Mouse (Mus musculus): ENCODE data around the gene Lamtor1.

DNA sequence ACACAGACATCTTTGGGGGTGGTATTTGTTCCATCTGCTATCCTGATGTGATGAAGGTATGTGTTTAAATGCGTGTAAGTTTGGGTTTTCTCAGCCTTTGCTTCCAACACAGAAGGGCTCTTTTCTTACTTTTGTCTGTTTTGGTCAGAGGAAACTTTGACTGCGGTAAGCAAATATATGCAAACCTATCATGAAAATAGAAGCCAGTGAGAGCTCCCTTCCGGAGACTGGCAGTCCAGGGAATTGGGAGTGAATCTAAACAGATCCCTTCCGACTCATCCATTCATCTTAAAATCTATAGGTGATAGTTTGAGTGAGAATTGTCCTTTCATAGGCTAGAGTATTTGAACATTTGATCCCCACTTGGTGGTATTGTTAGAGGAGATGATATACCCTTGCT is 17.2 kb upstream of the Lamtor1 start:
- TF ChIP-seq CTCF (IDR thresholded peaks at IDR 0.05; ENCODE audit: low read depth, low read length) (no peak), POLR2A (IDR thresholded peaks at IDR 0.05; ENCODE audit: borderline replicate concordance, low read depth, low read length) (no peak)
